Mouse (Mus musculus) cerebellum, adult 18-20 months (tissue): ENCODE measurements around the gene Rfx7.

Experiments
- DNase-seq, 2 experiments: peaks; one replicate each; pipeline ENCODE4 v3.0.0; 2021

Gene Rfx7

DNA sequence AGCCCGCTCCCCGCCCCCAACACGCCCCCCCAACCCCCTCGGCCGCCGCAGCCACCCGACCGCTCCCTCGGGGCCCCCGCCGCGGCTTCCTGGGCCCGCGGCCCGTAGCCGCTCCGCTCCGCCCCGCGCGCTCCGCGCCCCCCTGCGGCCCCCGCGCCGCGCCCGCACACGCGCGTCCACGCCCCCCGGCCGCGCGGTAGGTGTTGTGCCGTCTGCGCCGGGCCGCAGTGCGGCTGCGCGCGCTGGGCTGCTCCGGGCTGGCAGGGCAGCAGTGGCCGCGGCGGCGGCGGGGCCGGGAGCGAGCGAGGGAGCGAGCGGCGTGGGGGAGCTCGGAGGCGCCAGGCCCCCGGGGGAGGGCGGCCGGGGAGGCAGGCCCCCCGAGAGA is at the start of gene Rfx7:
Rfx7 (plus strand) TSS at position 245 of the 385 bp plus-strand sequence.
- DNase-seq: peak; percentile 74 to 89

GRCm38 (mm10) chr9:72488523-72488922 is 43.5 kb upstream of the Rfx7 start:
- no peak for DNase-seq

GRCm38 (mm10) chr9:72489131-72489530 is 42.9 kb upstream of the Rfx7 start:
- no peak for DNase-seq

DNA sequence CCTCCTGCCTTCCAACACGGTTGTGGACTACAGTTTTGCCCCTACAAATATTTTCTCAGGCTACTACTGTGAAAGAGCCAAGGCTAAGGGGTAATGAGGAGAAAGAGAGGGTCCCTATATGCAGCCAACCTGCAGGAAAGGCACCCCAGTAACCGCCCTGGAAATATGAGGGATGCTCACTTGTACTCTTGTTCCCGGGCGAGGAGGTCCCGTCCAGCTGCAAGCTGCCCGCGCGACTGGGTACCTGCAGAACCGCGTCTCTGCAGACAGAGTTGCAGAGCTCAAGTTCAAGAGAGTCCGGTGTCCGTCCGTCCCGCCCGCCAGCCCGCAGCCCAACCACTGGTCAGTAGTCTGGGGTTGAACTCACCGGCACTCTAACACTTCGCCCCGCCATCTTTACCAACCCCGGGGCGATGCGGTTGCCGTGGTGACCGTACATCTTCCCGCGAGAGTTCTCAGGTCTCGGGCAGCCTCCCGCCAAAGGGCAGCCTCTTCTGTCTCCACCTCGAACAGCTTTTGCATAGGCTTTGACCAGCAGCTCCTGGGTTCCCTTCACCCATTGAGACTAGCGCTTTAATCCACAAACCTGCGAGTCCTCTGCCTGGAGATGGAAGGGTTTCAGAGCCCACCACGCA is 40.4 kb upstream of the Rfx7 start:
- peak; percentile 89 to 92 for DNase-seq

DNA sequence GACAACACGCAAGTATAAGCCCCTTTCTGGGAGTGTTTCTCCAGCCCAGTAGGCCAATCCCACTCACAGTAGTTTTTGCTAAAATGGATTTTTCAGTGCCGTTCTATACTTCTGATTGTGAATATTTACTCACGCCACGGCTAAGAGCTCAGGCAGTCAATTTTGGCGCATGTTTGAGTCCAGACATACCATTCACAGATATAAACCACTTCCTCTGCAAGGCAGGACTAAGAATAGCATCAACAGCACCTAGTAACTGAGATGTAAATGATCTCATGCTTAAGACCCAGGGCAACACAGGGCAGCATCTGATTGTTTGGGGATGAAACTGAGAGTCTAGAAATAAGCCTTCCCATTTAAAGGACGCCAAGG is 39.9 kb upstream of the Rfx7 start, which contains the start of gene Tex9:
Tex9 (minus strand) TSS at position 19 of the 372 bp plus-strand sequence.
- no peak for DNase-seq

GRCm38 (mm10) chr9:72493465-72493864 is 38.6 kb upstream of the Rfx7 start:
- DNase-seq: no peak

- no peak for DNase-seq
These were observed 37.9 kb upstream of the Rfx7 start for GRCm38 (mm10) chr9:72493984-72494685.

- DNase-seq: no peak
These were observed 35.3 kb upstream of the Rfx7 start for GRCm38 (mm10) chr9:72496691-72497090.

DNA sequence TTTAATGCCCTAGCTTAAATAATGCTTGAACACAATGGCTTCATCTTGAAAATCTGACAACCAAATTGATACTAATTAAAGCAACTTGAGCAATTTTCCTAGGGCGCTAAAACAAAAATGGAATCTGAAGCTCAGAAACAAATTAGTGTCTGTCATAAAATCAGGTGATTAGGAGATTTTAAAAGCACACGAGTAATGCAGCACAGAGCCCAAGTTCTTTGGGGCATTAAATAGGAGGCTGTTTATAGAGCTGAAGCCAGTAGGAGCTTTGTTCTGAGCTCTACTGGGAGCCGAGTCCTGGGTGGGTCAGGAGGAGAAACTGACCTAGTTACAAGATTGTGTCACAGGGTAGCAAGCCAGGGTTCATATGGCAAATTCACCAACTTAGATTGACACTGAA is 34.9 kb upstream of the Rfx7 start:
- peak in 1 of 2 experiments; percentile 3 for DNase-seq

DNA sequence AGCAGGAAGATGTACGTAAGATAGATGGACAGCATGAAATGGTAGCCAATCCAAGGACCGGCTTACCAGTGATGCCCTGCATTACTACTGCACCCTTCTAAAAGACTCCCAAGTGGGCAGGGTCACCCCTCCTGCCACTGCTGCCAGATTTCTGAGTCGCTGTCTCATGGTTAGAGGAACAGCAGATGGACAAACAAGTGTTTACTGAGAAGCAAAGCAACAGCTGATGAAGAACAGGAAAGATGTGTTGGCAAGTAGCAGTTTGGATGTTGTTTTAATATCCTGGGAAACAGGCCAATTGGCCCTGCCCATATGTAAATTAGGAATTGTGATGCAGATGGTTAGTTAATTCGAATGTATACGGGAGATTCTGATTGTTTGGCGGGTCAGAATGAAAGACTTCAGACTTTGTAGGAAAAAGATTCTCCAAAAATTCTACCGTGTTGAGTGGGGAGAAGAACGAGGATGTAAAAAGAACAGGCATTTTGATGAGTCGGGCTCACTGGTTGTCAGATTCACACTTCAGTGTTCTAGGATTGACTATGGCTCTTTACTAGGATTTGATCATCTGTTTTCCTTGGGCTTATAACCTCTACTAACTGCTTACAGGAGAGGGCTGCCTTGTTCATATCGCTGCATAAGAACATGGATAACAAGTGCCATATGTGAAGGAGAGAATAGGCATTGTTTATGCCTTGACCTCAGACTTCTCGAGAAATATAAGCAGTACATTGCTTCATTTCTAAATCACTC is 19.6 kb upstream of the Rfx7 start:
- no peak for DNase-seq

DNA sequence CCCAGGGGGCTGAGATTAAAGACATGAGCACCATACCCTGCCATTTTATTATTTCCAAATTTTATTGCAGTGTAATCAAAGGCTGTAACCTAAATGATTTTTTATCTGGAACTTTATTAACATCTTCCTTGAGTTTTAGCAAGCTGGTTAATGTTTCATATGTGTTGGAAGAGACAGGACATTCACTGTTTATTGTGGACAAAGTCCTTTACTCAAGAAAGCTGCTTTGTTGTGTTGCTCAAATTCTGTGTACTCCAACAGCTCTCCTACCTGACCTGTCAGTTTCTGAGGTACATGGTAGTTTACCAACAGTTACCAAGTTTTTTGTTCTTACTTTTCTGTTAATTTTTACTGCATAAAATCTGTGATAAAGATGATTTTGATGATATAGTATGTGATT is 16.7 kb upstream of the Rfx7 start:
- no peak for DNase-seq

- DNase-seq: no peak
These were observed 12.8 kb upstream of the Rfx7 start for GRCm38 (mm10) chr9:72519246-72519645.

- no peak for DNase-seq
These were observed 11.2 kb upstream of the Rfx7 start for GRCm38 (mm10) chr9:72520849-72521248.

- DNase-seq: no peak
These were observed 5.9 kb upstream of the Rfx7 start for GRCm38 (mm10) chr9:72526091-72526490.

- DNase-seq: peak; percentile 79 to 88
These were observed 1.8 kb upstream of the Rfx7 start for GRCm38 (mm10) chr9:72530237-72530636.

GRCm38 (mm10) chr9:72530824-72531223 is 1.2 kb upstream of the Rfx7 start:
- DNase-seq: no peak

DNA sequence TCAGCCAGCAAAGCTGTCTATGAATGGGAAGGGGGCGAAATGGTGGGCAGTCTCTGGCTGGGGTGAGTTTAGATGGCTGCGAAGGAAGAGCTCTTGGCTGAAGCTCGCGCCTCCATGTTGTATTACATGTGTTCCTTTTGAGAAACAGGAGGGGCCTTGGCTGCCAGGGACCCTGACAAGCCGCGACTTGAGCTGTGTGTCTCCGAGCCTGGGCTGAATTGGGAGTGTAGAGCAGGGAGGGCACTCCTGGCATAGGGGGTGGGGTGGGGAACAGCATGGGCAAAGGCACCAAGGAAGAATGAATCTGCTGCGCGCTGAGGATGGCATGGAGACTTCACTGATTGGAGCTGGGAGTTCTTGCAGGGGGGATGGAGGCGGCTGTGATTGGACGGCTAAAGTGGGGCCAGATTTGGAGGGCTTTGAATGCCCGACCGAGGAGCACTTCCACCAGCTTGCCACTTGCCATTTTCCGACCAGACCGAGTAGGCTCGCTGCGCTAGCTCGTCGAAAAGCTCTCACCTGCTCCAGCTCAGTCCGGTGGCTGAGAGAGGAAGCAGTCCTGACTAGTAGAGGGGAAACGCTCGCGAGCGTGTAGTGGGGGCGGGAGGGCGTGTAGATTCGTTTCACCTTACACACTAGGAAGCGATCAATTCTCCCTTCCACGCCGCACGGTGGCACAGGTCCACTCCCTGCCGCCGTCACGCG is 597 bp upstream of the Rfx7 start:
- peak; percentile 69 to 72 for DNase-seq

DNA sequence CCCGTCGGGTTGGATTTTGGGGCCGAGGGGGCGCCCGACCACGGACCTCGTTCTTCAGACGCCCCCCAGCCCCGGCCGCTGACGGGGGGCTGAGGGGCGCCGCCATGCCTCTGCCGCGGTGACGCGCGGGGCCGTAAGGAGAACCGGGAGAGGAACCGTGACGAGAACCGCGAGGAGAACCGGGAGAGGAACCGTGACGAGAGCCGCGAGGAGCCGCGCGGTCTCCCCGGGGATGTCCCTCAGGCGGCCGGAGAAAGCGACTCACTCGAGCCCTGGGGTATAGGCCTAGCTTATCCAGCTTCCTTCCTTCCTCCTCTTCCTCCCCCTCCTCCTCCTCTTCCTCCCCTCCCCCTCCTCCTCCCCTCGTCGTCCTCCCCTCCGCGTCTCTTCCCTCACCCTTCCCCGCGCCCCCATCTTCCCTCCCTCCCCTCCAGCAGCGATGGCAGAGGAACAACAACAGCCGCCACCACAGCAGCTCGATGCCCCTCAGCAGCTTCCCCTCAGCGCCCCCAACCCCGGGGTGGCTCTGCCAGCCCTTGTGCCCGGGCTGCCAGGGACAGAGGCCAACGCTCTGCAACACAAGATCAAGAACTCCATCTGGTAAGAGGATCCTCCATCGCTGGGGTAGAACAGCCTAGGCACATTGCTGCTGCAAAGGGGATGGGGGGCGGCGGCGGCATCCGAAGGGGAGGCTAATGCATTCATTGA is 495 bp downstream of the Rfx7 start:
- peak; percentile 58 to 68 for DNase-seq

- DNase-seq: no peak
These were observed 1.0 kb downstream of the Rfx7 start for GRCm38 (mm10) chr9:72533089-72533415.

DNA sequence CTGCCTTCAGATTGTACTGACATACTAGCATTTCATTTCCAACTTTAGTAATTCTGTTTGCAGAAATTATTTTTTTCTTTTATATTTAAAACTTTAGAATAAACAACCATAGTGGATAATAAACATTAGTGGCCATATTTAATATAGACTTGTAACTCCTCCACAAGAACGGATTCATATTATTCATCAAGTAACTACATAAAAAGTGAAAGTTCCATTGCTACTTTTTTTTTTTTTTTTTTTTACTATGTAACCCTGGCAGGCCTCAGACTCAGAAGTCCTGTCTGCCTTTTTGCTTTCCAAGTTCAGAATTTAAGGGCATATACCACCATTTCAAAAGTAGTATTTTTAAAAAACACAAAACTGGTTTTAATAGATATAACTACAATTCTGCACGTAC is 2.9 kb downstream of the Rfx7 start:
- DNase-seq: no peak

DNA sequence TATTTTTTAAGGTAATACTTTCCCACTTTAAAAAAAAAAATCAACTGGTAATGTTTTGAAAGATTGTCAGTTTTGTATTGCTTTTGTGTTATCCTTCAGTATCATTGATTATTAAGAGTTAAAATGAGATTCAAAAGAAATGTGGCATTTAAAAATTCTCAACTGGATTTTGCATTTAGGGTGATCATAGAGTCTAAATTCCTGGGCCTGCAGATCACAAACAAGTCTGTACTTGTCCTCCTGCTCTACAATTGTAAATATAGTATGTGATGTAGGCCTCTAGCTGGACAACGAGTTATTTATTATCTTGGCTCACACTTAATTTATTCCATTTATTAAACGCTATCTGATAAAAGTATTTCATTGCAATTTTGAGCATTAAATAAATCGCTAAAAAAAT is 3.4 kb downstream of the Rfx7 start:
- no peak for DNase-seq

- no peak for DNase-seq
These were observed 5.0 kb downstream of the Rfx7 start for GRCm38 (mm10) chr9:72537086-72537485.

GRCm38 (mm10) chr9:72543590-72543989 is 11.6 kb downstream of the Rfx7 start:
- DNase-seq: no peak
